Mouse (Mus musculus) embryonic facial prominence, embryonic 14.5 days (tissue): Measurements from ENCODE around the gene Mab21l3. TPM values are rescaled to one million over a fixed set of nuclear protein-coding genes. Genes with fewer than 3 reads are reported as not detected.
A peak's percentile ranks its signal among the peaks of the same experiment; 100 is the strongest.

Experiments used
- ATAC-seq: fragments of 200-750 bp; cut with Nextera tagmentation; 2 replicates; pipeline ENCODE4 v1.8.0; 2017; ENCODE audit warnings: low read depth, moderate number of reproducible peaks, moderate TSS enrichment
- DNase-seq: peaks from one replicate; pipeline ENCODE4 v3.0.0-alpha.2; 2015; ENCODE audit warnings: low spot score
- H3K27ac ChIP-seq: fragments of 300-500 bp; sonication (generic); replicated peaks from 2 replicates; pipeline ENCODE4 v1.5.1; 2014; ENCODE audit warnings: low read depth, mild to moderate bottlenecking, low read length, moderate library complexity
- H3K27me3 ChIP-seq: fragments of 300-500 bp; sonication (generic); replicated peaks from 2 replicates; pipeline ENCODE4 v1.6.1; 2014; ENCODE audit warnings: low read length; ENCODE audit not compliant: control insufficient read depth, insufficient read depth
- H3K36me3 ChIP-seq: fragments of 300-500 bp; sonication (generic); 2 replicates; pipeline ENCODE4 v1.6.1; 2014; ENCODE audit warnings: low read length, mixed read lengths; ENCODE audit not compliant: control insufficient read depth, insufficient read depth
- H3K4me1 ChIP-seq: fragments of 300-500 bp; sonication (generic); 2 replicates; pipeline ENCODE4 v1.6.1; 2014; ENCODE audit warnings: antibody characterized with exemption, low read length; ENCODE audit not compliant: control insufficient read depth, insufficient read depth
- H3K4me2 ChIP-seq: fragments of 300-500 bp; sonication (generic); 2 replicates; pipeline ENCODE4 v1.6.1; 2014; ENCODE audit warnings: low read depth, mild to moderate bottlenecking, low read length, moderate library complexity, mixed read lengths
- H3K4me3 ChIP-seq: fragments of 300-500 bp; sonication (generic); 2 replicates; pipeline ENCODE4 v1.5.1; 2014; ENCODE audit warnings: low read depth, mild to moderate bottlenecking, low read length
- H3K9ac ChIP-seq: fragments of 300-500 bp; sonication (generic); 2 replicates; pipeline ENCODE4 v1.6.1; 2014; ENCODE audit warnings: low read depth, mild to moderate bottlenecking, low read length, moderate library complexity, mixed read lengths
- H3K9me3 ChIP-seq: fragments of 300-500 bp; sonication (generic); 2 replicates; pipeline ENCODE4 v1.6.1; 2016; ENCODE audit warnings: low read length; ENCODE audit not compliant: control insufficient read depth
- WGBS: fragments of 180-500 bp; shearing (Covaris S2); extraction: QIAGEN DNeasy Blood & Tissue Kit; methylation state at CpG from one replicate; pipeline ENCODE4 v1.1.7; 2014; 5-methylcytosine and 5-hydroxymethylcytosine counted together
- polyA plus RNA-seq: library from polyadenylated mRNA; unstranded; fragments of >200 nt; fragmentation: Nextera tagmentation; extraction: Ambion mirVana; gene quantifications from 2 replicates; pipeline ENCODE4 v1.2.1, GENCODE M21; 2014

The Mab21l3 gene
- polyA plus RNA-seq, 1 experiment from 2014 or later = 0.68 TPM

DNA sequence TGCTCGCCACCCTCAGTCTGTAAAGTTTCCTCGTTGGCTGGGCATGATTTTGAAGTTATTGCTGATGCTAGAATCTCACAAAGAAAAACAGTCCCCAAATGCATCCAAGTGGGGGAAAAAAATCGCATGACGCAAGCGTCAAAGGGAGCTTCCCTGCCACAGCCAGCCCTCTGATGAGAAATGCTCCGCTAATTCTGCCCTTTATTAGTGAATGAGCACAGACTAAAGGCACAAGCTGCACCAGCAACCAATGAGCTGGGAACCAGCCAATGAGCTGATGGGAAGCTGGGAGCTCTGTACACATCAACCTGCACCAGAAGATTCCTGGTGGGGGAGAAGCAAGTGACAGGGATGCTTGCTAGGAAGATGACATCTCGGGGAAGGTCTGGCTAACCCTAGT, 11.0 kb upstream of the Mab21l3 start:
- H3K36me3 ChIP-seq = peaks cover 29% of the 10 kb centered on the region
- ATAC-seq = no peak
- no peak overlapping the region for H3K9ac ChIP-seq
- H3K4me3 ChIP-seq = no peak overlapping the region
- H3K27ac ChIP-seq = no peak overlapping the region
- no peaks in the 10 kb centered on the region for H3K4me1 ChIP-seq
- no peaks in the 10 kb centered on the region for H3K9me3 ChIP-seq
- no peak overlapping the region for H3K4me2 ChIP-seq
- 87% methylated on average over 7 of the region's 7 CpGs for WGBS
- H3K27me3 ChIP-seq = no peaks in the 10 kb centered on the region
- no peak for DNase-seq

DNA sequence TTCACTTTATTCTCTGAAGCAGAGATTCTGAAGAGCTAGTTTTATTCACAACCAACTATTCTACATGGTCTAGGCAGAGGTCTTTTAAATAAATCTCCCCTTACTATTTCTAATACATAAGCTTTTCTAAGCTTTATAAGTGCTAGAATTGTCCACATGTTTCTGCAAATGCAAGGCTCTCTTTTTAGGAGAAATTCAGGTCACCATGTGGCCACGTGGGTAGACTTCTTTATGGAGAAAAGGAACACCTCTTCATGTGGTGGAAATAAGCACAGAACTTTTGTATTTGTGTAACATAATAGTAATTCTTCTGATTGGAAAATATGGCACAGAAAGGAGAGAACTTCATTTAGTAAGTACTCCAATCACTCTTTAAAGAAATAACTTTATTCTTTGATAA, 5.3 kb upstream of the Mab21l3 start:
- DNase-seq (no peak), ATAC-seq (no peak)
- Histone ChIP-seq H3K4me1 (no peaks in the 10 kb centered on the region), H3K4me3 (no peak overlapping the region), H3K4me2 (no peak overlapping the region), H3K9me3 (no peaks in the 10 kb centered on the region), H3K36me3 (no peaks in the 10 kb centered on the region), H3K27me3 (no peaks in the 10 kb centered on the region), H3K9ac (no peak overlapping the region), H3K27ac (no peak overlapping the region)
- 81% methylated on average over 1 of the region's 1 CpGs for WGBS

DNA sequence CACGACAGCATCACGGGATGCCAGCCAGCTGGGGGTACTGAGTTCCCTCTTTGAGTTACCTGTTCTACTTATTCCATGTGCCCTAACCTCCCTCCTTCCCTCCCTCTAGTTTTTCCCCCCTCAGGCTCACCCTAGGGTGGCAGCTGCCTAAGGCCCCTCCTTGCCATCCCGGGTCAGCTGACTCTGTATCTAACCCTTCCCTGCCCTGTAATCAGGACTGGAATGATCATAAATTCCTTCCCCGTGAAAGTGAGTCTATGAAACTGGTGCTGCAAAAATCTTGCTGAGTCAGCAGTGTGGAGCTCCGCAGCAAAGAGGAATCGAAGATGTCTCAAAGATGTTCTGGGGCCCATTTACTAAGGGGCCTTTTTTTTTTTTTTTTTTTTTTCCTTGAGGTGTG, 2.6 kb upstream of the Mab21l3 start:
- 72% methylated on average over 6 of the region's 6 CpGs for WGBS
- no peak for DNase-seq
- ATAC-seq = no peak

DNA sequence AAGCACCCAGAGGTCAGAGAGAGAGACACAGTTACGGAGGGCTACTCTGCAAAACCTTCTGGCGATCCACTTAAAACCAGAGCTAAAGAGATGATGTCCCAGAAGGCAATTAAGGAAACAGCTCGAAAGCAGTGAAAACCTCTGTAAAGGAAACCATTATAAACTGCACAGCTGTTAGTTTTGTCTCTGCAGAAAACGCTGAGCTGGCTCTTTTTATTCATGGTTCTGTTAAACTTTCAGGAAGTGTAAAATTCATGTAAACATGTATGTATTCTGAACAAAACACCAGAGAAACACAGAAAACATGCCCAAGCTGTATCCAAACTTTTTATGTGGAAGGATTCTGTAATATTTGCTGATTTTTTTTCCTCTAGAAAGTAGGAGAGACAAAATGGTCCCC, 2.7 kb downstream of the Mab21l3 start:
- Histone ChIP-seq H3K9me3 (no peaks in the 10 kb centered on the region), H3K36me3 (no peaks in the 10 kb centered on the region), H3K4me2 (no peak overlapping the region), H3K4me1 (no peaks in the 10 kb centered on the region), H3K4me3 (no peak overlapping the region), H3K27ac (no peak overlapping the region), H3K27me3 (no peaks in the 10 kb centered on the region), H3K9ac (no peak overlapping the region)
- DNase-seq (peak; percentile 36), ATAC-seq (no peak)
- WGBS = 46% methylated on average over 4 of the region's 4 CpGs

More for the DNA sequence above, 2.6 kb upstream of the Mab21l3 start:
- no peak overlapping the region for H3K9ac ChIP-seq
- H3K4me3 ChIP-seq = no peak overlapping the region
- H3K27me3 ChIP-seq = no peaks in the 10 kb centered on the region
- H3K4me2 ChIP-seq = no peak overlapping the region
- H3K27ac ChIP-seq = no peak overlapping the region
- no peaks in the 10 kb centered on the region for H3K36me3 ChIP-seq
- no peaks in the 10 kb centered on the region for H3K4me1 ChIP-seq
- H3K9me3 ChIP-seq = no peaks in the 10 kb centered on the region

DNA sequence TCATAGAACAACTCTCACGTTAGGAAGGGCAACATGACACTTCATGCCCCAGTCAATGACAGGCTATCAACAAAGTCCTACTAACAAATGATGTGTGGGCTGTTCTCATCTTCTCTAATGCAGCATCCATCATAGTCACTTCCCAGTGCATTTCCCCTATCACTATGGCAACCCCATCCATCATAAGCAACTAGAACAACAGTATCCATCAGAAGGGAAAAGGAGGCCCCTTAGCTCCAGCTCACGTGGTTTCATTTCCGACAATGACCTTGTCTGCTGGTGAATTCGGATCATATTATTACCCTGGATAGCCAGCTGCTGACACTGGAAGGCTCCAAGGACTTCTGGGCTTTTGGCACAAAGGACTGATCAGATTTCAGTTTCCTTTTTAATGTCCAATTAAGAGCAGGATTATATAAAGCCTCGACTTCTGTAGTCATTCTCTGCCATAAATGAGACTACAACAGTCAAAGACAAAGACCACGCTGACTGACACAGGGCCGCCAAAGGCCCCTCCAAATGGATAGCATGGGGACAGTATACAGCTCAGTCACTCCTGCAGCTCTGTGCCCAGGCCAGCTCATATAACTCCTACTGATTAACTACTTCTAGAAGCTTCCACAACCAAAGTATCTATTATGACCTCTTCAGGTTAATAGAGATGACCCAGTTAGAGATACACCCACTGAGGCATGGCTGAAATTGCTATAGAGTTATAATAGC, 6.2 kb downstream of the Mab21l3 start:
- ATAC-seq = peak; percentile 34; the same call in 1 of the 2 replicates
- peak; percentile 37 for DNase-seq
- WGBS = 62% methylated on average over 7 of the region's 7 CpGs

DNA sequence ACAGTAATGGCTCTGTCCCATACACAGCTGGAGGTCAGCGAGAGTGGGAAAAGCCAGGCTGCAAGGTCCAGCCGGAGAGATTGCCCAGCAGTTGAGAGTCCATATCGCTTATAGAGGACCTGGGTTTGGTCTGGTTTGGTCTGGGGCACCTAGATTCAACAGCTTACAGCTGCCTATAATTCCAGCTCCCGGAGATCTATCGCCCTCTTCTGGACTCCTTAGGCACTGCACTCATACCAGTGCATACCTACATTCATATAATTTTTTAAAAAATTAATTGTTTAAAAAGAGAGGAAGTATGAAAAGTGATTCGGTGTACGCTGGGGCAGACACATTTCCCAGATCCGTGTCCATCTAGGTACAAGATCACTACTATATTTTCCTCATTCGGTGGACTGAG, 9.4 kb downstream of the Mab21l3 start:
- WGBS = 88% methylated on average over 9 of the region's 9 CpGs
- no peaks in the 10 kb centered on the region for H3K27me3 ChIP-seq
- no peaks in the 10 kb centered on the region for H3K9me3 ChIP-seq
- no peak overlapping the region for H3K4me3 ChIP-seq
- DNase-seq (no peak), ATAC-seq (no peak)
- no peak overlapping the region for H3K9ac ChIP-seq
- no peak overlapping the region for H3K4me2 ChIP-seq
- no peaks in the 10 kb centered on the region for H3K4me1 ChIP-seq
- H3K27ac ChIP-seq = no peak overlapping the region
- H3K36me3 ChIP-seq = no peaks in the 10 kb centered on the region

More for the DNA sequence above, 6.2 kb downstream of the Mab21l3 start:
- Histone ChIP-seq H3K9me3 (no peaks in the 10 kb centered on the region), H3K36me3 (no peaks in the 10 kb centered on the region), H3K4me2 (no peak overlapping the region), H3K4me3 (no peak overlapping the region), H3K27me3 (no peaks in the 10 kb centered on the region), H3K9ac (no peak overlapping the region), H3K27ac (no peak overlapping the region), H3K4me1 (no peaks in the 10 kb centered on the region)

DNA sequence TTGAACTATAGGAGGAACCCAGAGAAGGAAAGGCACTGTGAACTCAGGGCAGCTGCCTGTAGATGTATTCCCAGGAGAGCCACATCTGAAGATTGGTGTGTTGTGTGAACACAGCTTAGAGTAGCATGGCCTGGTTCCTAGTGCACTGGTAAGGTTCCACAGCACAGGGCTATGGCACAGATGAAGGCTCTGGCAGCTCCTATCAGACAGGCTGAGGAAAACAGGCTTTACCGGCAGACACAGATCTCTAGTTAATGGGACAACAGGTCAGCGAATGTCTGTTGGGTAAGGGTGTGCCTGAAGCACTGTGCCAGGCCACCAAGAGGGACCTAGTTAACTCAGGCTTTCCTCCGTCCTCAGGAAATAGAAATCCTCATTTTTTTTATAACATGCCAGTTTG, 11.8 kb downstream of the Mab21l3 start:
- ATAC-seq = no peak
- 75% methylated on average over 3 of the region's 3 CpGs for WGBS

DNA sequence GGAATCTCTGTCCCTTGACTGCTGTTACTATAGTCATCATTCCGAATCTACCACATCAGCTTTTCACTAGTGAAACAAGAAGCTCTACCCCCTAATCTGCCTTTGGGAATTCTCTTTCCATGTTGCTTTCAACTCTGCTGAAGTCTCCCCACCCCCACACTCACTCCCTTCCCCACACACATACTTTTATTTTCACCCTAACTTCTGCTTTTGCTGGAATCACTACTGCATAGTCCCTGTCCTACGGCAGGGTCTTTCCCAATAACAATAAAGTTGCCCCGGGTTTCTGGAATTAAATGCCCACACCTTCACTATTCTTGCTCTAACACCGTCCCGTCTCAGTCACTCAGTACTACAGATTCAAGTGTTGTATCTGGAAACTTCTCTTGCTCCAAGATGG, 12.2 kb downstream of the Mab21l3 start:
- H3K4me2 ChIP-seq = peak overlapping the region; percentile 52
- no peaks in the 10 kb centered on the region for H3K36me3 ChIP-seq
- H3K9me3 ChIP-seq = no peaks in the 10 kb centered on the region
- WGBS = 65% methylated on average over 5 of the region's 5 CpGs
- DNase-seq (no peak), ATAC-seq (no peak; the same call in 1 of the 2 replicates)
- H3K9ac ChIP-seq = peak overlapping the region; percentile 47; the same call in 1 of the 2 replicates
- peak overlapping the region; percentile 64 for H3K27ac ChIP-seq
- peak overlapping the region; percentile 16 for H3K4me3 ChIP-seq
- H3K27me3 ChIP-seq = no peaks in the 10 kb centered on the region
- H3K4me1 ChIP-seq = no peaks in the 10 kb centered on the region

More for the DNA sequence above, 11.8 kb downstream of the Mab21l3 start:
- Histone ChIP-seq H3K36me3 (no peaks in the 10 kb centered on the region), H3K4me3 (no peak overlapping the region), H3K4me1 (no peaks in the 10 kb centered on the region), H3K27me3 (no peaks in the 10 kb centered on the region), H3K27ac (peak overlapping the region; percentile 64), H3K9me3 (no peaks in the 10 kb centered on the region), H3K4me2 (peak overlapping the region; percentile 52; the same call in 1 of the 2 replicates), H3K9ac (no peak overlapping the region)
- no peak for DNase-seq

DNA sequence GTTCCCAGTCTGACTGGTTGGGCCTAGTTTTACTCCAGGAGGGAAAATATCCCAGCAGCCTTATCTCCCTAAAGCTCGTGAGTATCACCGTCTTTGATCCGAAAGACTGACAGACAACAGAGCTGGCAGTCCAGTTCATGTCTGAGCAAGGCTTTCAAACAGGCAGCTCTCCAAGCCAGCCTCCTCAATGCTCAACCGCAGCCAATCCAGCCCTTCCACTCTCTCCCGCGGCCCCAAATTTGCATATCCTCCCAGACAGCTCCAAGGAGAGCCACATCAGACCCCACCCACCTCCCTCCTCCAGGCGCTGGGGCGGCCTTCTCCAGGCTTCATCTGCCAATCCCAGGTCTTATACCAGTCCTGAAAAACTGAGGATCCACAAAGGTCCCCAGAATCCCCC, 12.7 kb downstream of the Mab21l3 start:
- H3K36me3 ChIP-seq = no peaks in the 10 kb centered on the region
- WGBS = 0% methylated on average over 8 of the region's 8 CpGs
- peak overlapping the region; percentile 47 for H3K9ac ChIP-seq
- no peaks in the 10 kb centered on the region for H3K9me3 ChIP-seq
- H3K4me2 ChIP-seq = peak overlapping the region; percentile 52
- H3K4me3 ChIP-seq = peak overlapping the region; percentile 16
- peak; percentile 96 for DNase-seq
- H3K27ac ChIP-seq = peak overlapping the region; percentile 77
- no peaks in the 10 kb centered on the region for H3K4me1 ChIP-seq
- H3K27me3 ChIP-seq = no peaks in the 10 kb centered on the region
- ATAC-seq = peak; percentile 97
